Mouse (Mus musculus): ENCODE results near the gene Abl1.

- TF ChIP-seq USF1 (IDR thresholded peaks at IDR 0.05; ENCODE audit: low read depth) (peak; percentile 40), CTCF (IDR thresholded peaks at IDR 0.05; ENCODE audit: control insufficient read depth, insufficient read depth, insufficient read length) (no peak), MYOG (IDR thresholded peaks at IDR 0.05; ENCODE audit: control insufficient read depth, extremely low read depth, insufficient read length) (no peak), MAX (IDR thresholded peaks at IDR 0.05) (no peak)
These were observed 70.8 kb downstream of the Abl1 start for GRCm38 (mm10) chr2:31758966-31759365.

Measured in C2C12 (cell line).